Mouse (Mus musculus) forelimb bud, embryonic 11.5 days (tissue): ENCODE results near the gene Wap.
A peak's percentile ranks its signal among the peaks of the same experiment; 100 is the strongest.

Experiments used
- DNase-seq: peaks from one replicate; pipeline ENCODE4 v3.0.0-alpha.2; 2012; ENCODE audit warnings: low read depth, low spot score

The Wap gene

DNA sequence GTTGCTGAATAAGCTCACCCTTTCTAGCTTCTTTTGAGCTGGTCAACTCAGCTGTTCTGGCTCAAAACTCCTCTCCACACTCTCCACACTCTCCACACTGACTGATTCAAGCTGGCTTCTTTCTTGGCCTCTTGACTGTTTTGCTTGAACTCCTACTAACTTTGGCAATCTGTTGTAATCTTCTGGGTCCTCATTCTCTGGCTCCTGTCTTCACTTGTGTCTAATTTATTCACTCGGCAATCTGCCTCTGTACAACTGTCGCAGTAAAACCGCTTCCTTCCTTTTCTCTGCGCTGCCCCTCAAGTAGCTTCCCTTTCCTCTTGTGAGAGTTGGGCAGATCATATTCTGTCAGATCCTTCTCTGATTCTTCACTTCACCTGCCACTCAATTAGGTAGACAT is 10.7 kb downstream of the Wap start:
- no peak for DNase-seq

- DNase-seq, result no peak
Measured at GRCm38 (mm10) chr11:6626388-6626772, 12.1 kb downstream of the Wap start.

DNA sequence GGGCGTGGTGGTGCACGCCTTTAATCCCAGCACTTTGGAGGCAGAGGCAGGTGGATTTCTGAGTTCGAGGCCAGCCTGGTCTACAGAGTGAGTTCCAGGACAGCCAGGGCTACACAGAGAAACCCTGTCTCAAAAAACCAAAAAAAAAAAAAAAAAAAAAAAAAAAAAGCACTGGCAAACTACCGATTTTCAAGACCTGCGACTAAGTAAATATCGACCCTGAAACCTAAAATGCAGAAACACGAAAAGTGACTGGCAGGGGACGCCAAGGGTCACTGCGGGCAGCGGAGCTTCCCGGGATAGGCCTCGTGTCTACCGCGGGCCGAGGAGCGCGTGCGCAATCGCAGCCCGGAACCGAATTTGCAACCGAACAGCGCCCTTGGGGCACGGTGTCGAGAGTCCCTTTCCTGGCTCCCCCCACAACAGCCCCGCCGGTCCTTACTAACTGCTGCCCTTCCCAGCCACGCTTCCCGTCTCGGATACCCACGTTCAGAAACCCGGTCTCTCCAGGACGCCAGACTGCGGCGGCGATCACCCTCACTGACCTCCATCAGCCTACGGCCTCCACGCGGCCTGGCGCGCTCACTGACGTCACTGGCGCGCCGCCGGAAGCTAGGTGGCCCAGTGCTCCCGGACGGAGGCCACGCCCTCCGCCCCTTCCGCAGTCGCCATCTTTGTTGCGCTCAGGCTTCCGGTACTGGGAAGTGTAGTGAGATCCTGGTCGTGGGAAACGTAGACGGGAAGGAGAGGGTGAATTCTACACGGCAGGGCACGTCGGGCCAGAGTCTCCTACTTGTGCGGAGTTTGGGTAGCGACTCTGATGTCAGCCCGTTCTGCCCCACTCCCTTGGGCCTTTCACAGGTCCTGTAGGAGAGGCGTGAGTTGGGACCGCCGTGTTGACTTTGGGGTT is 12.7 kb downstream of the Wap start, which contains the start of gene Tbrg4:
Tbrg4 (minus strand) TSS at position 590 of the 910 bp plus-strand sequence.
- DNase-seq, result peak; percentile 96

GRCm38 (mm10) chr11:6624619-6625382 is 13.6 kb downstream of the Wap start:
- no peak for DNase-seq

DNA sequence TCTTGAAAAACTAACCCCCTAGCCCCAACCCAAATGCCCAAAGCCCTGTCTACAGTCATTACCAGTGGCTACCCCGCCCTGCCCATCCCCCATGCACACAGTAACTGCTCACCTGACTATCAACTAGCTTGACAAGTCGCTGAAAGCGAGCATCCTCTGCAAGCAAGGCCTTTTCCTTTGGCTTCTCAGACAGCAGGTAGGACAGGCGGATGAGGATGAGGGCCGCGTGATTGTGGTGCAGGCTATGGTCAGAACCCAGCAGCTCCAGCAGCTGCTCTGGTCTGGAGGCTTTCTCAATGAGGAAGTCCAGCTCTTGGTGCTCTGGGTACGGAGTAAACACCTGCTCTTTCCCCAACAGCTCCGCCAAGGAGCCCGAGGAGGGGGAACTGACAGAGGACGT is 14.7 kb downstream of the Wap start:
- no peak for DNase-seq

- DNase-seq, result no peak
Measured at GRCm38 (mm10) chr11:6615250-6616205, 22.9 kb downstream of the Wap start.

GRCm38 (mm10) chr11:6605491-6606399 is 32.7 kb downstream of the Wap start, which contains the start of gene Nacad:
TSS of gene Nacad (minus strand) at chr11:6606053.
- DNase-seq, result peak; percentile 29

GRCm38 (mm10) chr11:6605021-6605481 is 33.4 kb downstream of the Wap start:
- no peak for DNase-seq

GRCm38 (mm10) chr11:6604604-6604936 is 33.9 kb downstream of the Wap start:
- no peak for DNase-seq

- DNase-seq, result no peak
Measured at GRCm38 (mm10) chr11:6603887-6604603, 34.4 kb downstream of the Wap start.

DNA sequence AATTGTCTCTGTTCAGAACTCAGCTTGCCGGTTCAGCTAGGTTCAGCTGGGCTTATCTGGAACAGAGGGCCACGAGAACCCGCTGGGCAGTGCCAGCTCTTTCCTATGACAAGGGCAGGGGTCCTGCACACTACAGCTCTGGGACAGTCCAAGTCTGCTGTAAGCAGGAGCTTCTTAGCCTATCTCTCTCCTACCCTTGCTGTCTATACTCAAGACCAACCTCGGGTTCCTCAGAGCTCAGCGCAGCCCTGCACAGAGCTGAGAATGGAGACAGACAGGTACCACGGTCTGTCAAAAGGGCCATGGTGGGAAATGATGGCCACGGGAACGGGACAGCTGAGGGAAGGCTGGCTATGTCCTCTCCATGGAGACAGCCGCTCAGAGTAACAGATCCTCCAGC is 35.2 kb downstream of the Wap start:
- no peak for DNase-seq

DNA sequence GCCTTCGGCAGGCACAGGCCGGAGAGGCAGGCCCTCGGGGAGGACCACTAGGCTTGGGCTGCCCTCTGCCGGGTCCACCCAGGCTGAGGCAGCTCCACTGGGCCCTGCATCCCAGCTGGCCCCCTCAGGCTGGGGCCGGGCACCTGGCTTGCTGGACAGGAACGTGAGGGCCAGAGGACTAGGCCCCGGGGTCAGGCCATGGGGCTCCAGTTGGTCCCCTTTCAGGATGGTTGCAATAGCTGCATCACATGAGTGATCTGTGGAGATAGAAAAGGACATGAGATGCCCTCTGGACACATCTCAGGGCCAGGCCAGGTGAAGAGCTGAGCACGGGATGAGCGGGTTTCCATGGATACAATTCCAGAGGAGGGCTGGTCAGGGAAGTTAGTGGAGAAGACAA is 35.8 kb downstream of the Wap start:
- no peak for DNase-seq

DNA sequence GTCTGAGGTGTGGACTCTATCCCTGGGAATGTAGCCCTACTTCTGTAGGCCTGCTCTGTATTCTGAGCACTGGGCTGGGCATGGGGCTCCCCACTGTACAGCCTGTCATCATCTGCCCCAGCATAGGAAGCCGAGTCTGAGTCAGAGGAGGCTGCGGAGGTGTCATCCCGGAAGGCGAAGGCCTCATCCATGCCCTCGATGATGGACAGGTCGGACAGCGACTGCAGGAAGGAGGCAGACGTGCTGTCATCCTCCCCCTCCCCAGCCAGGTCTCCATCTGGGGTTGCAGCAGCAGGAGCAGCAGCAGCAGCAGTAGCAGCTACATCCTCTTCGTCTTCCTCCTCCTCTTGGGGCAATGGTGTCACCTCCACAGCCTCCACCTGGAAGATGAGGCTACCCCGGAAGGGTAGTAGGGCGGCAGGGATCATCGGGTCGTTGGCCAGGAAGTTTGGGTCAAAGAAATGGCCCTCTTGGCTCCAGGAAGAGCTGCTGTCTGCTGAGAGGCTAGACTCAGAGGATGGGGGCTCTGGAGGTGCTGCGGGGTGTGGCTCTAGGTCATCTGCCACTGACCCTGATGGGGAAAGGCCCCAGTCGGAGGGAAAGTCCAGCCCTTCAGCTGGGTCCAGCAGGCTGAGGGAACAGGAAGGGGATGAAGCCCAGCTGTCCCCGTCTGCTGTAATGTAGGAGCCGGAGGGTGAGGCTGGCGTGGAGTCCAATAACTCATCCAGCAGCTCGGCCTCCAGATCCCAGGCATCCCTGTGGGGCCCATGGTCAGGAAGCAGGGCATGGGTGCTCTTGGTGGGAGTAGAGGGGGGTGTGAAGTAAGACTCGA is 36.6 kb downstream of the Wap start:
- no peak for DNase-seq

DNA sequence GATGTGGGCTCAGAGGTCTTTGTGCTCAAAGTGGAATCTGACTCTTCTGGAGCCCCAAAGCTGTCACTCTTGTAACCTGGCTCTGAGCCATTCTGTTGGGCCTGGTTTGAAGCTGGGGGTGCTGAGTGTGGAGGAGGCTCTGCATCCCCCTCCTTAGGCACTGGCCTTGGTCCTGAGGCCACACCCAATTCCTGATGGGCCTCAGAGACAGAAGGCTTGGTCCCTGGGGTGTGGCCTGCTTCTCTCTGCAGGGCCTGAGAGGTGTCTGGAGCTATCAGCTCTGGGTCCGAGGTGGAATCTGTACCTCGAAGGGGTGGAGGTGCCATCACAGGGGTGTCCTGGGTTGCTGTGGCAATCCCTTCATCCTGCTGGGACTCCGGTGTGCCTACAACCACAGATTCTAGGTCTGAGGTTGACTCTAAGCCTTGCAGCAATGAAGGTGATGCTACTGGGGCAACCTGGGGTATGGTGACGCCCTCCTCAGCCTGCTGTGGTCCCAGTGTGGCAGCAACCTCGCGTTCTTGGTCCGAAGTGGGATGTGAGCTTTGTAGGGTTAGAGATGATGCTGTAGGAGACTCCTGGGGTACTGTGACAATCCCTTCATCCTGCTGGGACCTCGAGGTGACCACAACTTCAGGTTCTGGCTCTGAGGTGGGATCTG is 38.0 kb downstream of the Wap start:
- DNase-seq, result no peak

GRCm38 (mm10) chr11:6599831-6600230 is 38.6 kb downstream of the Wap start:
- DNase-seq, result no peak

DNA sequence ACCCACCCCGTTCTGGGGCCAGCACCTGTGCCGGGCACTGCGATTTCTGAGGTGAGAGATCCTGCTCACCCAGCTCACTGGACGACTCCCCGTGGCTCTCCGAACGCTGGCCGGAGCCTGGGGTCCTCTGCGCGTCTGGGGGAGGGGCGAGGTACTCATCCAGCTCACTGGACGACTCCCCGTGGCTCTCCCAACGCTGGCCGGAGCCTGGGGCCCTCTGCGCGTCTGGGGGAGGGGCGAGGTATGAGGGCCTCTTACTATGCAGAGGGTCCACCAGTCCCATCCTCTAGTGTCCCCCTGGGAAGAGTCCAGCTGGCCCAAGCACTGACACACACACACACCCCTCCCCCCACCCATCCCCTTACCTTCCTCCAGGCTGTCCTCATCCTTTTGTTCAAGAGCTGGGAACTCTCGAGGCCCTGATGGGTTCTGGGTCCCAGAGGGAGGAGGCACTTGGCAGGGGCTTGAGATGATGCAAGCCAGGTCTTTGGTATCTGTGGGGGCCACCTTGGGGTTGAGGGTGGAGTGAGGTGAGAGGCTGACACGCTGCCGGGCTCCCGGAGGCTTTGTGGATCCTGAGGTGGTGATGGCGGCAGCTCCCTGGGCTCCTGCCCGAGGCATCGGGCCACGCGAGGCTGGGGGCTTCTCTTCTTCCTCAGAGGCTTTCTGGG is 39.3 kb downstream of the Wap start:
- no peak for DNase-seq

DNA sequence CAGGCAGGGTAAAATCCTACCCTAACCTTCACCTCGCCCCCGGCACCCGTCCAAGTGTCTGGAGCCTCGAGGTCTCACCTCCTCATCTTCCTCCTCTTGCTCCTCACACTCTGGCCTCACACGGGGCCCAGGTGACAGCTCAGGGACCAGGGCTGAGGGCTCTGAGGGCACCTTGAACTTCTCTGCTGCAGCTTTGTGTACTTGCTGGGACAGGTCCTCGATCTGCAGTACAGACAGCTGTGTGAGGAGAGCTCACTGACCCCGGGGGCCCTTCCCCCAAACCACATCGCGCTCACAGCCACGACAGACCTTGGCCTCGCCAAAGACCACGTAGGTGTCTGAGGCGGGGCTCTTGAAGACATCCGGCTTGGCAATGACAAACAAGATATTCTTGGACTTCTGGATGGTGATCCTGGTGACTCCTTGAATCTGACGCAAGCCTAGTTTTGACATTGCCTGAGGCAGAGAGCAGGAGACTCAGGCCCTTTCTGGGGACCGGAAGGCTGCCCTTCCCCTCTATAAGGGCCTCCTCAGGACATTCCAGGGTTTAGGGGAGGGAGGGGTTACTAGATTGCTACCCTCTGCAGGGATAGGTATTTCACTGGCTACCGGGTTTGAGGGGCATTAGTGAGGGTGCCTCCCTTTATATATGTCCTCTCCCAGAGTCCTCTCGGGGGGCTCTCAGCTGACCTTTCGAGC is 40.1 kb downstream of the Wap start:
- no peak for DNase-seq
